Mouse (Mus musculus) hindbrain, embryonic 15.5 days (tissue): ENCODE data around the gene Col6a2. TPM values are rescaled to one million over a fixed set of nuclear protein-coding genes. Genes with fewer than 3 reads are reported as not detected.

Experiments
- ATAC-seq: fragments of 200-750 bp; cut with Nextera tagmentation; 2 replicates; pipeline ENCODE4 v1.8.0; 2017; ENCODE audit warnings: low read depth, moderate number of reproducible peaks, moderate TSS enrichment; ENCODE audit not compliant: low FRiP score
- H3K27ac ChIP-seq: fragments of 300-500 bp; sonication (generic); replicated peaks from 2 replicates; pipeline ENCODE4 v1.5.1; 2015; ENCODE audit warnings: mild to moderate bottlenecking, inconsistent platforms
- H3K27me3 ChIP-seq: fragments of 300-500 bp; sonication (generic); 2 replicates; pipeline ENCODE4 v1.6.1; 2015; ENCODE audit warnings: control low read depth, inconsistent platforms
- H3K36me3 ChIP-seq: fragments of 300-500 bp; sonication (generic); 2 replicates; pipeline ENCODE4 v1.6.1; 2015; ENCODE audit warnings: control low read depth, inconsistent platforms
- H3K4me1 ChIP-seq: fragments of 300-500 bp; sonication (generic); replicated peaks from 2 replicates; pipeline ENCODE4 v1.6.1; 2015; ENCODE audit warnings: control low read depth, inconsistent platforms
- H3K4me2 ChIP-seq: fragments of 300-500 bp; sonication (generic); 2 replicates; pipeline ENCODE4 v1.6.1; 2015; ENCODE audit warnings: moderate library complexity, mild to moderate bottlenecking, inconsistent platforms
- H3K4me3 ChIP-seq: fragments of 300-500 bp; sonication (generic); 2 replicates; pipeline ENCODE4 v1.5.1; 2015; ENCODE audit warnings: mild to moderate bottlenecking, inconsistent platforms
- H3K9ac ChIP-seq: fragments of 300-500 bp; sonication (generic); 2 replicates; pipeline ENCODE4 v1.6.1; 2015; ENCODE audit warnings: inconsistent platforms
- H3K9me3 ChIP-seq: fragments of 300-500 bp; sonication (generic); 2 replicates; pipeline ENCODE4 v1.6.1; 2016; ENCODE audit warnings: control low read depth, inconsistent platforms
- WGBS: fragments of 180-500 bp; shearing (Covaris S2); methylation state at CpG from one replicate; pipeline ENCODE4 v1.1.7; 2015; 5-methylcytosine and 5-hydroxymethylcytosine counted together
- polyA plus RNA-seq: library from polyadenylated mRNA; unstranded; fragments of >200 nt; fragmentation: Nextera tagmentation; extraction: Ambion mirVana; gene quantifications from 2 replicates; pipeline ENCODE4 v1.2.1, GENCODE M21; 2015

Gene Col6a2
- polyA plus RNA-seq, 1 experiment from 2014 or later: 21.6 TPM

GRCm38 (mm10) chr10:76647390-76647789 lies 24.0 kb upstream of the Col6a2 start:
- Histone ChIP-seq H3K4me2 (no peak overlapping the region), H3K9ac (no peak overlapping the region), H3K36me3 (no peaks in the 10 kb centered on the region), H3K27me3 (no peaks in the 10 kb centered on the region), H3K4me1 (no peaks in the 10 kb centered on the region), H3K9me3 (no peaks in the 10 kb centered on the region), H3K27ac (no peak overlapping the region), H3K4me3 (no peak overlapping the region)
- WGBS: 86% methylated on average over 3 of the region's 3 CpGs
- no peak for ATAC-seq

DNA sequence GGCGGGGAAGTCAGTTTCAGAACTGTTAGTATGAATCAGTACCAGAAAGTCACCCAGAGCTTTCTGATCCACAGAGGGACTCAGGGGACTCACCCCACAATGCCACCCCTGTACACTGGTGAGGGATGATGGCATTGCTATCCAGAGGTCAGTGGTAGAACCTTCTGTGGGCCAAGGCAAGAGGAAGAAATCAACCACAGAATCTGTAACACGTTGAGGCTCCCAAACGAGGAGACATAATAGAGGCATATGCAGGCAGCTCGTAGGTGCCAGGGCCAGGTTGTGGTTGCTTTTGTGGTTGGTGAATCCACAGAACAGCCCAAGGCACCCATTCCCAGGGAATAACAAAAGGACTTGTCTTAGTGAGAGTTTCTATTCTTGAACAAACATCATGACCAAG lies 22.3 kb upstream of the Col6a2 start:
- H3K4me1 ChIP-seq: no peaks in the 10 kb centered on the region
- H3K27me3 ChIP-seq: no peaks in the 10 kb centered on the region
- H3K4me2 ChIP-seq: no peak overlapping the region
- H3K36me3 ChIP-seq: no peaks in the 10 kb centered on the region
- 86% methylated on average over 4 of the region's 4 CpGs for WGBS
- no peak overlapping the region for H3K27ac ChIP-seq
- no peaks in the 10 kb centered on the region for H3K9me3 ChIP-seq
- no peak overlapping the region for H3K4me3 ChIP-seq
- no peak for ATAC-seq
- H3K9ac ChIP-seq: no peak overlapping the region

DNA sequence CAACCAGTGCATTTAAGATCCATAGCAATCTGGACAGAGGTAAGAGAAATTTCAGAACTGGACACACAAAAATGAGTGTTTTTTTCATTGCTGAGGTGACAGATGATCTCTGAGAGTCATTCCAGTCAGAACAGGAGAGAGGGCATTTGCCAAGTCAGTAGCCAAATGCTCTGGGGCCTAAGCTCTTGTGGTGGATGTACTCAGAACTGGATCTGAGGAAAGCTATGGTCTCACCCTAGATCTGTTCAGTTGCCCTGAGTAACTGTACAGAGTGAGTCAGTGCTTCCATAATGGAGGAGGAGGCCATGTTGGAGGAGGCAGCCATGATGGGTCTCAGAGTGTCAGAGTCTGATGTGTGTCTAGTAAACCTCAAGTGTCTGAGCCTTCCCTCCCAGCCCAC lies 21.6 kb upstream of the Col6a2 start:
- H3K4me3 ChIP-seq: no peak overlapping the region
- no peaks in the 10 kb centered on the region for H3K27me3 ChIP-seq
- H3K36me3 ChIP-seq: no peaks in the 10 kb centered on the region
- H3K9ac ChIP-seq: no peak overlapping the region
- no peaks in the 10 kb centered on the region for H3K9me3 ChIP-seq
- ATAC-seq: no peak
- H3K4me1 ChIP-seq: no peaks in the 10 kb centered on the region
- H3K27ac ChIP-seq: no peak overlapping the region
- H3K4me2 ChIP-seq: no peak overlapping the region

- ATAC-seq: no peak
- Histone ChIP-seq H3K27ac (no peak overlapping the region), H3K9me3 (no peaks in the 10 kb centered on the region), H3K4me2 (no peak overlapping the region), H3K4me3 (no peak overlapping the region), H3K9ac (no peak overlapping the region), H3K4me1 (no peaks in the 10 kb centered on the region), H3K27me3 (no peaks in the 10 kb centered on the region), H3K36me3 (no peaks in the 10 kb centered on the region)
- 92% methylated on average over 4 of the region's 4 CpGs for WGBS
Observed at GRCm38 (mm10) chr10:76643999-76644398, 20.6 kb upstream of the Col6a2 start.

GRCm38 (mm10) chr10:76643446-76643845 lies 20.0 kb upstream of the Col6a2 start:
- H3K9ac ChIP-seq: no peak overlapping the region
- H3K4me3 ChIP-seq: no peak overlapping the region
- 76% methylated on average over 9 of the region's 9 CpGs for WGBS
- no peaks in the 10 kb centered on the region for H3K4me1 ChIP-seq
- no peaks in the 10 kb centered on the region for H3K27me3 ChIP-seq
- no peaks in the 10 kb centered on the region for H3K9me3 ChIP-seq
- H3K27ac ChIP-seq: no peak overlapping the region
- no peak for ATAC-seq
- no peaks in the 10 kb centered on the region for H3K36me3 ChIP-seq
- no peak overlapping the region for H3K4me2 ChIP-seq

- no peak overlapping the region for H3K27ac ChIP-seq
- WGBS: 77% methylated on average over 9 of the region's 9 CpGs
- no peak overlapping the region for H3K4me2 ChIP-seq
- H3K9me3 ChIP-seq: no peaks in the 10 kb centered on the region
- no peaks in the 10 kb centered on the region for H3K27me3 ChIP-seq
- no peak overlapping the region for H3K9ac ChIP-seq
- ATAC-seq: no peak
- no peak overlapping the region for H3K4me3 ChIP-seq
- no peaks in the 10 kb centered on the region for H3K36me3 ChIP-seq
- H3K4me1 ChIP-seq: no peaks in the 10 kb centered on the region
Observed at GRCm38 (mm10) chr10:76642628-76643434, 19.4 kb upstream of the Col6a2 start.

GRCm38 (mm10) chr10:76641894-76642627 lies 18.6 kb upstream of the Col6a2 start:
- Histone ChIP-seq H3K9ac (no peak overlapping the region), H3K4me3 (no peak overlapping the region), H3K4me1 (no peaks in the 10 kb centered on the region), H3K4me2 (no peak overlapping the region), H3K27me3 (no peaks in the 10 kb centered on the region), H3K27ac (no peak overlapping the region), H3K9me3 (no peaks in the 10 kb centered on the region), H3K36me3 (no peaks in the 10 kb centered on the region)
- no peak for ATAC-seq
- 87% methylated on average over 13 of the region's 13 CpGs for WGBS

- Histone ChIP-seq H3K4me1 (no peaks in the 10 kb centered on the region), H3K9ac (no peak overlapping the region), H3K27ac (no peak overlapping the region), H3K4me3 (no peak overlapping the region), H3K4me2 (no peak overlapping the region), H3K36me3 (no peaks in the 10 kb centered on the region), H3K9me3 (no peaks in the 10 kb centered on the region), H3K27me3 (no peaks in the 10 kb centered on the region)
- WGBS: 98% methylated on average over 2 of the region's 2 CpGs
- no peak for ATAC-seq
Observed at GRCm38 (mm10) chr10:76639952-76640351, 16.5 kb upstream of the Col6a2 start.

DNA sequence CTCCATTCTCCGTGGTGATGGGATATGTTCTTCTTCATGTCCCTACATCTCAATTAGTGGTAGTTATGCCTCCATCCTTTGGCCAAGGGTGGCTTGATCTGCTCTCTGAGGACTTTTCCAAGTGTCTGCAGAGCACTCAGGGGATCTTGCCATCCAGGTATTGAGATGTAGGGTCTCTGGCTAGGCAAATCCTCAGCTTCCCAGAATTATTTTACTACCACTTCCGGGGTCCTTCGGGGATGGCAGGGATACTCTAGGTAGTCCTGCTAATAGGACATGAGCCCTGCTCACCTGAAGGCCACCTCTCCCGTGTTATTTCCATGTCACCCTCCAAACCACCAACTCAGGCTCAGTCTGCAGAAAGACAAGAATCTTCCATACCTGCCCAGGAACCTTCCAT lies 13.2 kb upstream of the Col6a2 start:
- H3K4me2 ChIP-seq: no peak overlapping the region
- 93% methylated on average over 4 of the region's 4 CpGs for WGBS
- no peak overlapping the region for H3K27ac ChIP-seq
- H3K4me1 ChIP-seq: no peaks in the 10 kb centered on the region
- no peaks in the 10 kb centered on the region for H3K27me3 ChIP-seq
- no peaks in the 10 kb centered on the region for H3K9me3 ChIP-seq
- no peak overlapping the region for H3K4me3 ChIP-seq
- H3K36me3 ChIP-seq: no peaks in the 10 kb centered on the region
- ATAC-seq: no peak
- H3K9ac ChIP-seq: no peak overlapping the region

- Histone ChIP-seq H3K27ac (no peak overlapping the region), H3K4me1 (no peaks in the 10 kb centered on the region), H3K27me3 (no peaks in the 10 kb centered on the region), H3K4me3 (no peak overlapping the region), H3K9me3 (no peaks in the 10 kb centered on the region), H3K4me2 (no peak overlapping the region), H3K9ac (no peak overlapping the region), H3K36me3 (no peaks in the 10 kb centered on the region)
- ATAC-seq: no peak
- WGBS: 73% methylated on average over 3 of the region's 3 CpGs
Observed at GRCm38 (mm10) chr10:76636026-76636425, 12.6 kb upstream of the Col6a2 start.

DNA sequence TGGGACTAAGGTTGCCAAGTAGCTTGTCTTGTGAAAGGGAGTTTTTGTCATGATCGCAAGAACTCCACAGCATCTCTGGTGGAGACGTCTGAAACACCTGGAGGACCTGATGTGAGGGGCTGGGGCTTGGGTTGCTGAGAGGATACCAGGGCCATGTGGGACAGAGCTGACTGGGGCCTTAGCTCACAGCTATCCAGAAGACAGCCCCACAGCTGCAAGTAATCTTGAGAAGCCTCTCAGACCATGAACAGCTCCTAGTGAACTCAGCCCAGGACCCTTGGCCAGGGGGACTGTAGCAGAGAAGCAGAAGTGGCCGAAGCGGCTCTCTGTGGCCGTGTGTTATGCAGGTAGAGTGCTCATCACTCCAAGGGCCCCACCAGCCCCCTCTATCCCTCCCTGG lies 11.2 kb upstream of the Col6a2 start:
- H3K27ac ChIP-seq: no peak overlapping the region
- no peaks in the 10 kb centered on the region for H3K27me3 ChIP-seq
- H3K9me3 ChIP-seq: no peaks in the 10 kb centered on the region
- ATAC-seq: no peak
- 91% methylated on average over 5 of the region's 5 CpGs for WGBS
- no peak overlapping the region for H3K4me3 ChIP-seq
- H3K4me2 ChIP-seq: no peak overlapping the region
- H3K4me1 ChIP-seq: no peaks in the 10 kb centered on the region
- no peak overlapping the region for H3K9ac ChIP-seq
- H3K36me3 ChIP-seq: no peaks in the 10 kb centered on the region

DNA sequence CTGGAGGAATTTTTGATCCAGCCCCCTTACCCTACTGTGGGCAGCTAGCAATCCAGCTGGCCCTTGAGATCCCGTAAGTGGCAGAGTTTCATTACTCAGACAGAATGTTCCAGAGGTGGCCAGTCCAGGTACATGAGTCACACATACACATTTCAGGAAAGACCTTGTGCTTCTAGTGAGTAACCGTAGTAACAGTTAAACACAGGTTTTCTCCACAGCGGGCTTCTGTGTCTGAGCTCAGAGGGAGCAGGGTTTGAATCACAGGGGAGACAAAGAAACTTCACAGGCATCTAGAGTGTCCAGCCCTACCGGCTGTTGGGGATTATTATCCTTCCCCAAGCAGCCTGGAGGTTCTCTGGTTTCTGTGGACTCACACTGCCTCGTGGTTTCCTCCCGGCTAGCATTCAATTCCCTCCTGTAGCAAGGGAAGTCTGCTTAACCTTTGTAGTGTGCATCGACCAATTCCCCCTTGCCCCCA lies 10.7 kb upstream of the Col6a2 start:
- ATAC-seq: no peak
- Histone ChIP-seq H3K4me3 (no peak overlapping the region), H3K9me3 (no peaks in the 10 kb centered on the region), H3K4me2 (no peak overlapping the region), H3K9ac (no peak overlapping the region), H3K27ac (no peak overlapping the region), H3K4me1 (no peaks in the 10 kb centered on the region), H3K36me3 (no peaks in the 10 kb centered on the region), H3K27me3 (no peaks in the 10 kb centered on the region)
- 59% methylated on average over 7 of the region's 7 CpGs for WGBS
